Mouse (Mus musculus): ENCODE data around the gene Trabd2b. TPM values are rescaled to one million over a fixed set of nuclear protein-coding genes. Genes with fewer than 3 reads are reported as not detected.
A peak's percentile ranks its signal among the peaks of the same experiment; 100 is the strongest.

Trabd2b gene
- total RNA-seq, 2 experiments from 2014 or later, result 19.0 to 19.9 TPM

DNA sequence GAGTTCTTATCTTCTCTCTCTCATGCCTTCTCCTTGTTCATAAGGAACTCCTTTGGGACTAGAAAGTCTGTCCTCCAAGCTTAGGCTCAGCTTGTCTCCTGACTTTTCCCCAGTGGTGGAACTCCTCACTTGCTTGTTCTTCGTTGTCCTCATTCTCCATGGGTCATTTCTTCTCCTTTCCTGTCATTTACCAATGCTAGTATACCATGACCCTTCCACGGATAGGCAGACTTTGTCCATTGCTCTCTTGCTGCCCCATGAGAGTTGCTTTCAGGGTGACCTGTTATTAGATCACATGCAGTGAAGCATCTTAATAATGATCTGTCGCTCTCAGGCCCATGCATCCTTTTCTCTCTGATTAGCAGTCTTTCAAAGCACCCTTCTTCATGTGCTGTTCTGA, 46.6 kb downstream of the Trabd2b start:
- DNase-seq, result no peak

DNA sequence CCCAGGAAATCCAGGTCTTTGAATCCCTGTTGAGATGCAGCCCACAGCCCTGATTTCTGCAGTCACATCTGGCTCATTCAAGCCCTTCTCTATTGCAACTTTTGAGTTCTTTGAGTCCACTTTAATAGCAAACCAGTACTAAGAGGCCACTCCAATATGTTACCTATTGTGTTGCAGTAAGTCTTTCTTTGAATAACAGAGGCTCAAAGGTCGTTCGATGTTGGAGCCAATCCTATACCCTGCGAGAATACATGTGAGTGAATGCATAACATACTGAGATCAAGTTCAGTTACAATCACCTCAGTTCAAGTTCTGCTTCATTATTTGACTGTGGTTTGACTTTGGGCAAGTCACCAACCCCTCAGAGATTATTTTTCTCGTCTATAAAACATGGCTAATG, 47.5 kb downstream of the Trabd2b start:
- no peak for DNase-seq

DNA sequence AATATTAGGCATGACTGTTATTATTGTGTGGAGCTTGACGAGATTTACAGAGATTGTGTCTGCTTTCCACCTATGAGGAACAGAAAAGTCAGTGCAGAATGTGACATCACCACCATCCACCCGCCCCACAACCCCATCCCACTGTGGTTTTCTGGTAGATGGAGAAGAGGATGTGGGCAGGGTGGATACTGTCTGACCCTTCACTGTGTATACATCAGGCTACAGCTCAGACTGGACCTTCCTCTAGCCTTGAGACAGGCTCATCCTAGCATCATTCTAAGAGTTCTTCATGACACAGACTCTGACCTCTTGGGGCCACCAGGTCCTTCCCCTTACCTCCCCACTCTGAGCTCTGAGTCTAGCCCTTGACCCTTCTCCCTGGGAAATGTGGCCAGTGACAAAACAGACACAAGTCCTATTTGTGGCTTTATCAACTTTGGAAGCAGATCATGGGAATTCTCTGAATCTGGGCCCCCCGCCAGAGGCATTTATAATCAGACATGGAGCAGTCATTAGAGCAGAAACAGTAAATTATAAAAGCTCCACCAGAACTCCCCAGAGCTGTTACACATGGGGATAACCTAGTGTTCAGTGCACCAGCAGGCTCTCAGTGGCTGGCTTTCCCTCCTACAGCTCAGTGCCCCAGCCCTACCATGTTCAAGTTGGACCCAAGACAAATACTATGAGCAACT, 48.1 kb downstream of the Trabd2b start:
- DNase-seq, result peak; percentile 83

DNA sequence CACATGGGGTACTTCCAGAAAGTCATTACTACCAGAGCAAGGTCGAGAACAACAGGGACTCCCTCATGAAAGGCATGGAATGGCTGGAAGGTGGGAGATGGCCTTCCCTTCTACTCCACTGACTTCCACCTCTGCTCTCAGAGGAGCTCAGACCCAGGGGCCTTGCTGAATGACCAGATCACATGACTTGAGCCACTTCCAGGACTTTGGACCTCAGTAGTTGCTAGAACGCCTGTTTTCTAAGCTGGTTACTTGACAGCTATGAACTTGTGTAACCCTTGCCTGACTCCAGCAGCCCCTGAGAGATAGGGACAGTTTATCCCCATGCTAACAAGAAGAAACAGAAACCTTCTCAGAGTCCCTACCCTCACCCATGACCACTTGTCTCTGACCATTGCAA, 50.6 kb downstream of the Trabd2b start:
- peak; percentile 25 for DNase-seq

DNA sequence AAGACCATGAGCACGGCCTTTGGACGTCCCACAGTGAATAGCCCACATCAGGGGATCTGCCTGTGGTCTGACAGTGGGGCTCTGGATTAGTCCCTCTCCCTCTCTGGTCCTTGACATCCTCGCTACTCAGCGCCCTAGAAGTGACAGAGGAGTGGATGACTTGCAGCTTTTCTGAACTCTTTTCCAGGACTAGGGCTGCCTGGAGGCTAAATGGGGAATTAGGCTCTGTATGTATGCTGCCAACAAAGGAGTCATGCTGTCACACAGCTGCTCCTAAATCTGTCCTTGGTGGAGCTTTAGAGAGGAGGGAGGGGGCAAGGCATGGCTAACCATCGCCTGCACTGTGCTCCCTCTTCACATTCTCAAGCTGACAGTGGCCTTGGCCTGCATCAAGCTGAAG, 53.1 kb downstream of the Trabd2b start:
- peak; percentile 48 for DNase-seq

DNA sequence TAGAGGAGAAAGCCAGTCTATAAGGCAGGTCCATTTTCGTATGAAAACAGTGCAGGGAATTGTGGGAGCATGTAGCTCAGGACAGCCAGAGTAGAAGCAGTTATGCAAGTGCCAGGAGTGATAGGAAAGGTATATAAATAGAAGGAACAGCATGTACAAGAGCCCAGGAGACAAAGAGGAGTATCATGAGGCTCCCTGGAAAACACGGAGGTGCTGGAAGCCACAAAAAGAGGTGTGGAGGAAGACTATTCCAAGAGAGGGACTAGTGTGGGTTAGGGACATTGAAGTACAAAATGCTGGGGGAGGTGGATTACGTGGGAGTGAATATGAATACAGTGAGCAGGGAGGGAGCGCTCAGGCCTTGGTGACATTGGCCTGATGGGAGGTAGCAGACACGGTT, 53.9 kb downstream of the Trabd2b start:
- DNase-seq, result no peak

DNA sequence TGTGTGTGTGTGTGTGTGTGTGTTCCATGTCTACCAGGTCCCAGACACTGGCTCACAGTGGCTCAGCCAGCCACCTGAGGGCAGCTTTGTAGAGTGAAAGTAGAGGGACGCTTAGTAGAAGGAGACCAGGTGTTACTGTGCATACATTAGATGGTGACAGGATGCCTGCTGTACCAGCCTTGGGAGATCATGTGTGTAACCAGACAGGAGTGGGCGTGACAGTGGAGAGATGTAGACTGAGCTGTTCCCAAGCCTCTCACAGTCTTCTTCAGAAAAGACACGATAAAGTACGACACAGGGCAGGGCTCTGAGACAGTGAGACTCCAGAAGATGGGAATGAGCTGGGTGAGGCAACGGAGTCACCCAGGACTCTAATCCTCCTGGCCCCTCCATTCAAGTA, 54.6 kb downstream of the Trabd2b start:
- DNase-seq, result no peak

DNA sequence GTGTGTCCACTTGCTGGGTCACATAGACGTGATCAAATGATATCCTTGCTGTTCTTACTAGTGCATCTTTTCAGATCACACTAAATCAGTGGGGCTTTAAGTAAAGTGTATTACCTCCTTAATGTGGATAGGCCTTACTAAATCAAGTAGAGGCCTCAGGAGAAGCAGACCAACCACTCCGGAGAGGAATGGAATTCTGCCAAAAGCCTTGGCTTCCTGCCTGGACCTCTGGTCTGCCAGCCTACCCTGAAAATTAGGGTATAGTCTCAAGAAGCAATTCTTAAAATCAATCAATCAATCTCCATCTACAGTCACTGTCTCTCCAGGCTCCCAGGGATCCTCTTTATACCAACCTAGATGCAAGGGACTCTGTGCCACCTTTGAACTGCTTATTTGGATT, 59.1 kb downstream of the Trabd2b start:
- DNase-seq, result peak; percentile 77

DNA sequence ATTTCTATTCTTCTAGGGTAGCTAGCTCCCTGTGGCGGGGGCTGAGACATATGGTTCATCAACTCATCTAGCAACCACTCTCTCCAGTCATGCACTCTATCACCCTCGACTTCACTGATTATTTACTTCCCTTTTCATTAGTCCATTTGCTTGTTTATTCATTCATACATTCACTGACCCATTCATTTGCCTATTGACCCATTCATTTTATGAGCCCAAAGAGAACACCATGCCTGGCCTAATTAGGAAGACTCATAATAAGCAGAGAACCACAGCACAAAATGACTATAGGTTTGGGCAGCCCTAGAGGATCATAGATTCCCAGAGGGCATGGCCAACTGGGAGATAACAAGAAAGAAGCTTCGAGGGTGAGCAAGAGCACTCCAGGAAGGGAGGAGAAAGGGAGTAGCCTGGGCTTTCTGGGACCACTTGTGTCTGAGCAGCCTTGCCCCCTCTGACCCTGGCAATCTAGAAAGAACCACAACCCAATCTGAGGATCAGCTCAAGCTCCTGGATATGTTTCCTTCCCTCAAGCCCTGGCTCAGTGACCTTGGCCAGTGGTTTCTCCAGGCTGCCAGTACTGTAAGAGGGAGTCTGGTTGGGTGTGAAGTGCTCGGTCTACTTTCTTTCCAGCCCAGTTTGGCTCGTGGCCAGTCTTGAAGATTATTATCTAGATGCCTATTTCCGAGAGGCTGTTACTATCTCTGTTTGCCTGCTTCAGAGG, 61.0 kb downstream of the Trabd2b start:
- no peak for DNase-seq

DNA sequence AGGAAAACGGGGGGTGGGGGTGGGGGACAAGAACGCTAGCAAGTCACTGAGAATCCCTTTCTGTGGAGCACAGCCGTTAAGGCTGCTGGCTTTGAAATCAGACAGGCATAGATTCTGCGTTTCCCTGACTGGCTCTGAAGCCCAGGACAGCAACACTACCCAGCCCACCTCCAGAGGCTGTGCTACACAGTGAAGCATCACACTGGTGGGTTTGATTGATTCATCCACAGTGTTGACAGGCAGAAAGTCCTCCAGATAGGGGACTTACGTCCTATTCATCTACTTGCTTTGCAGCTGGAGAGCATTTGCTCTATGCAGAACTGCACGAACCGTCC, 61.5 kb downstream of the Trabd2b start:
- no peak for DNase-seq

DNA sequence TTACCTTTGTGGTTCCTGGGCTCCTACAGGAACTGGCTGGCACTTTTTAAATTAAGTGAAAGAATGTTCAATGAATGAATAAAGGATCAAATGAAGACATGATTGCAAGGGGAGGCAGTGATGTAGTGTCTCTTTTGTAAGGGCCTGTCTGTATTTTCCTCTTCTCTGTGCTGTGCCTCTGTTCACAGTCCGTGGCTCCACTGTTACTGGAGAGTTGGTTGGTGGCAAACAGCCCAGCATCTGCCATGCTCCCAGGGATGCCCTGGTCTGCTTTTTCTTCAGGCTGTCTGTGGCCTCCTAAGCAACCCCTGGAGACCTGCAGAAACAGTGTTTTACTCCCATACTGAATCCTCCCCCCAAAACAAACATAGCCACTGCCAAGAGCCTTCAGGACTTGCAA, 63.4 kb downstream of the Trabd2b start:
- no peak for DNase-seq

DNA sequence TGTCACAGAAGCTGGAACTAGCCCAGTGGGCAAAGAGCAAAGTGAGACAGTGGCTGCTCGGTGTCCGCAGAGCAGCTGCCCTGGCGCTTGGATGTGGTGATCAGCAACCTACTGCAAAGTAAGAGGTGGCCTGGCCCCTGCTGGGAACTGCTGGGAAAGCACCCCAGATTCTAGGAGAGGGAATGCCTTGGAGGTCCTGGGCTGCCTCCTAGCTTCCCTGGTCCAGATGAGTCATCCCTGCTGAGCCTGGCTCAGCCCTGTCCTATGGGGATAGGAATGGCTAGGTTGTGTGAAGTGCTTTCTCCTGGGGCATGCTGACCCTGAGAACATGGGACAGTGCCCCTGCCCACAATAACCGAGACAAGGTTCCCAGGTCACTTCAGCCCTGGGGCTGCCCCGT, 65.6 kb downstream of the Trabd2b start:
- DNase-seq, result peak; percentile 80

DNA sequence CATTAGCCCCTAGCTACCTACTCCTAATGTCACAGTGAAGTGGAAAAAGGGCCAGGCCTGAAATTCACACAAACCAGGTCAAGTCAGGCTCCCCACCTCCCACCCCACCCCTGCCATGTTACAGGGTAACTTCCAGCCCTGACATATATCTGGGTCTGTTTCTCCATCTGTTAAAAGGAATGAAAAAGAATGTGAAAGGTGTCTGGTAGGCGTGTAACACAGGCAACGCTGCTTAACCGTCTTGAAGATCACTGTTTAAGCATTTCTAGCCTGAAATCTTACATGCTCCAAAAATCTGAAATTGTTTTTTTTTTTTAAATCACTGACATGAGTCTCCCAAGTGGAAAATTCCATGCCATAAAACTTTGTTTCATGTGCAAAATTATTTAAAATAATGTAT, 69.8 kb downstream of the Trabd2b start:
- DNase-seq, result no peak

DNA sequence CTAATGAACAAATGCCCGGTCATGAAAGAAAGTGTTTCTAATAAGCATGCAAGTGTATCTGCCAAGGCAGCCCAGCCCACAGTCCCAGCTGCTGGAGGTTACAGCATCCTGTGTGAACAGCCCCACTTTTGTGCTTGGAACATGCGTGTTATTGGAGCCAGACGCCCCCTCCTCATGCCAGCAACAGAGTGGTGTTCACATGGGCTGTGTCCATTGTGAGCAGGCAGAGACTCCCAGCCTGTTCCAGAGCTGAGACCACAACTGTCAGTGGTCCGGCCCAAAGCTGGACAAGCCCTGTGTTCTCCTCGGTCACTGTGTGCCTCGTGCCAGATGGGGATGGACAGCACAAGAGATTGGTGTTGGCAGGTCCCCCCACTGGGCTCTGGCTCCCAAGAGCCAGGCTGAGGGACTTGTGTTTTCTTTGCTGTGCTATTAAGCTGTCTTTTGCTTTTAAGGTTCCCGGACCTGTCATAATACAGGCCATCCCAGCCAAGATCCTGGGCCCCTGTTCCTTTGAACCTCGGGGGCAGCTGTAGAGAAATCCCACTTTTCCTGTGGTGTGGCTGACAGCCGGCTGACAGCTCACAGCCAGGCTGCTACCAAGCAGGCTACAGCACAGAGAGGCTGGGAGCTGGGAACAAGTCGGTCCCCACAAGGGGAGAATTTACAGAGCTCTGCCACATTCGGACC, 70.7 kb downstream of the Trabd2b start:
- peak; percentile 23 for DNase-seq

DNA sequence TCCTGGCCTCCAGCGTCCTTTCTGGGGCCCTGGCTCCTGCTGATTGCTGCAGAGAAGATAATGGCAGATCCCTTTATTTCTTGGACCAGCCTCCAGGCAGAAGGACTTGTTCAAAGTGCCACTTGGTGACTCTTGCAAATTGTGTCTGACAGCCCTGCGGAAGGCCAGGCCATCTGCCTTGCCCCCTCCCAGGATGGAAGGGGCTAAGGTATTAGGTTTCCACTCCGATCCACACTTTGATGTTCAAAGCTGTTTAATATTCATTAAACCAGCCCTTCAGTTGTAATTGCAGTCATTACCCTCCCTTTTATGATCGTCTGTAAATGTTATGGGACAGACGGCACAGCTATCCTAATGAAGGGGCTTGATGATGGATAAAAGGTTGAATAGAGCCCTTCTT, 75.0 kb downstream of the Trabd2b start:
- no peak for DNase-seq

DNA sequence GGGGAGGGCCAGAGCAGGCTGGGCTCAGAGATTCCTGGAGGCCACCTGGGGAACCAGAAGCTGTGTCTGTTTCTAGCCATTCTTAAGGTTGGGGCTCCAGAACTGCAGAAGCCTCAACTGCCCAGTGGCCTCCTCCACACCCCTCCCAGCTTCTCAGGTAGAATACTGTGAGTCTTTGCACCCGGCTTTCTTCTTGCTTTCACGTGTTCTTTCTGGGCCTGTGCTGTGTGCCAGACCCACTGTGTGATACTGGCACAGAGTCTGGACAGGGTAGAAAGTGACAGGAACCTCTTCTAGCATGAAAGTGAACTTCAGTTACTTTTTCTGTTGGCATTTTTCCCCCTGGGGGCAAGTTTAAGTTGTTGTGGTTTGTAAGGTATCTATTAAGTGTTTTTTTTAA, 77.6 kb downstream of the Trabd2b start:
- no peak for DNase-seq

DNA sequence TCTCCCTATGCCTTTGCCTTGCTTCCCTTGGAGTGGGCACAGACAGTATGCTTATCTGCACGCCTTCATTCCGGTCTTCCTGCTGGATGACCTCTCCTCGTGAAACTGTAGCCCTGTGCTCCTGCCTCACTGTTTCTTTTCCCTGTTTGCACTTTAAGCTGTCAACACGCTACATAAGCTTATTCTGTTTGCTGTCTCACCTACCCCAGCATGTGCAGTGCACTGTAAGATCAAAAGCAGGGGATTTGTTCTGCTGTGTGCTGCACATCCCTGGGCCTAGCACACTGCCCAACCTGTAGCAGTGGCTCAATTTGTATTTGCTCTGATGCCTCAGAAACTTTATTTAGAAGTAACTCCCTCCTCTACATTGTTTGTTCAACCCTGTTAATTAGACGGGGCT, 79.5 kb downstream of the Trabd2b start:
- DNase-seq, result no peak

DNA sequence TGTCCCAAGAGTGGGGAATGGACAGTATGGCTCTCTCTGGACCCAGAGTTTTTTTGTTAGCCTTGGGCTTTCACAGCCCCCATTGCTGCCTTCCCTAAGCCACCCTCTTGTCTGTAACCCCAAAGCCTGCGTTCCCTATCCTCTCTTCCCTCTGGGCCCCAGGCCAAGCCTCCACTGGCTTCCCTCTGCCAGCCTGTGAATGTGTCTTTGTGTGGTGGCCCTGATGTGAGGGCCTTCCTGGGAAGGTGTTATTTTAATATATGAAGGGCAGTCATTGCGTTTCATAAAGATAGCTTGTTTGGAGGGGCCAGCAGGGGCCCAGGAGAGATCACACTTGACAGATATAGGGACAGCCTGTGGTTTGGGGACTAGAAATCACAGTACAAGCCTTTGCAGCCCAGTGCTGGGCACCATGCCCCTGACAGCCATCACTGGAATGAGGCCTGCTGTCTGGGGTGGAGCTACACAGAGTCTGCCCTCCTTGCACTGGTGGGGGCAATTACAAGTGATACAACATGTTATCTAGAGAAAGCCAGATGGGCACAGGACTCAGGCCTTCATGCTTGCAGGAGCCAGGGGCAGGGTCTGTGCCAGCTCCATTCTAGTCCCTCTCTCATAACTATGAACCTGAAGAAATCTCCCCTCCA, 80.5 kb downstream of the Trabd2b start:
- no peak for DNase-seq

DNA sequence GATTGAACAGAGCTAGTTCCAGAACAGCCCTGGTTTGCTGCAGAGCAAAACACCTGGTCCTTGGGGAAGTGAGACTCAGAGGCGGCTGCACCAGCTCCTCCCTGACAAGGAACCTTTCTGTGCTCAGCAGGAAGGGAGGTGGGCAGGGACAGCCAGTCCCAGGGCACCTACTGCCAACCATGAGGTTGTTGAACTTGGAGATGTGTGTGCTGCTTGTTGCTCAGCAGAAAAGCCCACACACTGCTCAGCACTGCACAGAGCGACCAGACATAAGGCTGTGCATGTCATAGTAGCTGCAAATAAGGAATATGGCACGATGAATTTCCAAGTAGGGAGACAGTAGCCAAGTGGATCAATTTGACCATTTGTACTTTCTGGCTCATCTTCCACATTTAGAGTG, 81.2 kb downstream of the Trabd2b start:
- DNase-seq, result no peak

DNA sequence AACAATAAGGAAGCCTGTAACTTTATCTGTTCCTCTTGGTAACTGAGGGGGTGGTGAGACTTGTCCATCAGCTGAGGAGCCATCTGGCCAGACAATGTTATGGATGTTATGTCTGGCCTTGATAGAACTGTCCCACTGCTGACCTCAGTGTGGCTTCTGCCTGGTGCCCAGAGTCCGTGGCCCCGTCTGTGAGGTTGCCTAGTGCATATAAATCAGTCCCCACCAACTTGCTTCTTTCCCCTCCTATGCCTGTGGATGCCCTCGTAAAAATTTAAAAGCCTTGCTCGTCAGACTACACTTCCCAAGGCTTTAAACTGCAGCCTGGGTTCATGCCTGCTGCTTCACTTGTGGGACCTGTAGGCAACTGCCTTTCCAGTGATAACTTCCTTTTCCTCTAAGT, 85.6 kb downstream of the Trabd2b start:
- no peak for DNase-seq

DNA sequence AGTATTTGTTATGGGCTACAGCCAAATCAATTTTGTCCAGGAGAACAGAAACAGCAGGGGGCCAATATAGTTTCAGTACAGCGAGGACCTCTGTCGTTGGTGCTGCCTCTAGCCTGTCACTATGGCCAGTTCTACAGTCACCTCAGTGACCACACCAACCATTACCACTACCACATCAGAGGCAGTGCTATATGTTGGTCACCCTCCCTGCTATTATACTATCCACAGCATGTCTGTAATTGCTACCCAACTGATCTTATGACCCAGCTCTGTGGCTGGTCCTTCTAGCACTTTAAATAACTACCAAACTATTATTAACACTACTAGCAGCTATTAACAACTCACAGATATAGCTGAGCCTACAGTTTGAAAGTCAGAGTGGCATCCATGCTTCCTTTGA, 87.5 kb downstream of the Trabd2b start:
- DNase-seq, result no peak

DNA sequence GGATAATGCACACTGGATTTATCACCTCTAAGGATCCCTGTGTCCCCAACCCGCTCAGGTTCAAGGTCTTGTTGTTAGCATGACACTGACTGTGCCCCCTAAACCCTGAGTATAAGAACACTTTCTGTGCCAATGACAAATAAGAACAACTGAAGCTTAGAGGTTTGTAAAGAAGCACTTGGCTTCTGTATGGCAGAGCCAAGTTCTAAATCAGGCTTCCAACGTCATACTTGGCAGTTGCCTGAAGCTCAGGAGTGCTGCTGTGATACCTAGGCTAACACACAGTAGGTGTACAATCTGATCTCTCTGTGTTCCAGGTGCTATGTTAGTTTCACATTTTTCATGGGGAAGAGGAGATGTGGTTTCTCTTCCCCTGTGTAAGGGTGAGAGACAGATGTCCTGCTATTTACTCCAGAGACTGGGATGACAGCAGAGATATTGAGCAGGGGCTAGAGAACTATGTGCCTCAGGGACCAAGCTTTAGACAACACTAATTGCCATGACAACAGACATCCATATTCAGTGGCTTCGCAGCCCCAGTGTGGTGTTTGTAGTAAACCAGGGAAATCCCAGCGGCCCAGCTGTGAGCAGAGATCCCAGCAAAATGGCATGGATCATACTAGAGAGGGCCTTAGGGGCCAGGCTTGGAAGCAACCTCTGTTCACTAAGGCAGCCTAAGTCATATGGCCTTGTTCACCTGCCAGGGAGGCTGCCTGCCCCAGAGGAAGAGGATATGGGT, 89.3 kb downstream of the Trabd2b start:
- no peak for DNase-seq

DNA sequence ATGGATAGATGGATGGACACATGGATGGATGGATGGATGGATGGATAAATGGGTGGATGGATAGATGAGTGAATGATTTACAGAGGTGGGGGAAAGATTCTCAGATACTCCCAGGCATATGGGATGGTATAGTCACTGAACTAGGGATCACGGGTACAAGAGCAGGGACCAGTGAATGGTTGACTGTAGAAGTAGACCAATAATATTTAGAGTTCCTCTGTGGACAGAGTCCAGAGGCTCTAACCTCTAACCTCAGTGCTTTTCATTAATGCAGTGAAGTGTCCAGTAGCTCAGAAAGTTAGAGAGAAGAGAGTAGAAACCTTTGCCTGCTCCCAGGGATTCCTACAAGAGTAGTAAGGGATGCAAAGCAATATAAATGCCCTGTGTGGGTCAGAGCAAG, 93.1 kb downstream of the Trabd2b start:
- DNase-seq, result no peak
